Mouse (Mus musculus) CH12.LX (cell line): Measurements from ENCODE around the gene Ebf3. TPM values are rescaled to one million over a fixed set of nuclear protein-coding genes. Genes with fewer than 3 reads are reported as not detected.

Experiments used
- DNase-seq: peaks from one replicate; pipeline ENCODE4 v3.0.0-alpha.2; 2013; ENCODE audit errors: extremely low read depth
- H3K27ac ChIP-seq: 2 replicates; pipeline ENCODE4 v1.5.1; 2012; ENCODE audit warnings: low read depth, mild to moderate bottlenecking, control low read depth, moderate library complexity; ENCODE audit not compliant: insufficient read depth
- H3K27me3 ChIP-seq: replicated peaks from 2 replicates; pipeline ENCODE3; 2012; ENCODE audit warnings: inconsistent platforms
- H3K36me3 ChIP-seq, 2 experiments: replicated peaks in 1 of 2; 2 replicates each; pipeline versions ENCODE3 to v1.6.1; 2012; ENCODE audit warnings: inconsistent platforms in 1 of 2, low read length in 1 of 2, mild to moderate bottlenecking in 1 of 2, mixed read lengths in 1 of 2, moderate library complexity in 1 of 2; ENCODE audit not compliant: control insufficient read depth in 1 of 2, insufficient read depth in 1 of 2
- H3K4me1 ChIP-seq, 2 experiments: 2 replicates each; pipeline ENCODE4 v1.6.1; 2012; ENCODE audit warnings: inconsistent platforms in 1 of 2, moderate library complexity in 1 of 2; ENCODE audit not compliant: insufficient read depth in 2 of 2, control insufficient read depth in 1 of 2
- H3K4me2 ChIP-seq: 2 replicates; pipeline ENCODE4 v1.6.1; 2012; ENCODE audit warnings: low read depth, mild to moderate bottlenecking, control low read depth; ENCODE audit not compliant: poor library complexity, insufficient read depth, severe bottlenecking
- H3K4me3 ChIP-seq, 3 experiments: fragments of 150-350 bp in 1 of 3; sonication (generic) in 1 of 3; replicated peaks in 1 of 3; 2 replicates each; pipeline versions ENCODE3 to v1.5.1; 2011 to 2012; ENCODE audit warnings: low read depth in 2 of 3, low read length in 2 of 3, mild to moderate bottlenecking in 2 of 3, moderate library complexity in 2 of 3, control low read depth in 1 of 3, improper control_type of control experiment in 1 of 3, inconsistent platforms in 1 of 3, mixed read lengths in 1 of 3; ENCODE audit not compliant: poor library complexity in 1 of 3
- H3K79me2 ChIP-seq: replicated peaks from 2 replicates; pipeline ENCODE4 v1.6.1; 2012; ENCODE audit warnings: mild to moderate bottlenecking, moderate library complexity; ENCODE audit not compliant: control insufficient read depth, poor library complexity, insufficient read depth, severe bottlenecking; ENCODE audit errors: extremely low read depth
- H3K9ac ChIP-seq: 2 replicates; pipeline ENCODE4 v1.6.1; 2012; ENCODE audit warnings: low read depth, mild to moderate bottlenecking, control low read depth, moderate library complexity; ENCODE audit not compliant: insufficient read depth
- H3K9me3 ChIP-seq: replicated peaks from 2 replicates; pipeline ENCODE3; 2012; ENCODE audit warnings: low read length, inconsistent platforms, mixed read lengths
- CHD1 ChIP-seq: IDR thresholded peaks from 2 replicates; pipeline ENCODE4 v1.6.1; 2012; ENCODE audit warnings: low read depth, low read length, improper control_type of control experiment, inconsistent platforms
- CHD2 ChIP-seq: IDR thresholded peaks from 2 replicates; pipeline ENCODE4 v1.6.1; 2011; ENCODE audit warnings: low read length, improper control_type of control experiment
- CTCF ChIP-seq, 2 experiments: IDR thresholded peaks in 1 of 2; conservative IDR thresholded peaks in 1 of 2; 2 replicates each; pipeline ENCODE4 v1.5.1; 2011 to 2012; ENCODE audit warnings: low read depth in 2 of 2, low read length in 2 of 2, improper control_type of control experiment in 1 of 2, inconsistent platforms in 1 of 2, mild to moderate bottlenecking in 1 of 2, moderate library complexity in 1 of 2
- E2F4 ChIP-seq: IDR thresholded peaks from 2 replicates; pipeline ENCODE4 v1.6.1; 2011; ENCODE audit warnings: low read depth, low read length, improper control_type of control experiment; ENCODE audit not compliant: insufficient replicate concordance
- ELF1 ChIP-seq: IDR thresholded peaks from 2 replicates; pipeline ENCODE4 v1.6.1; 2014; ENCODE audit warnings: low read depth, mild to moderate bottlenecking, inconsistent platforms, low read length, improper control_type of control experiment
- ETS1 ChIP-seq: conservative IDR thresholded peaks from 2 replicates; pipeline ENCODE4 v1.6.1; 2012; ENCODE audit warnings: low read depth, mild to moderate bottlenecking, inconsistent platforms, low read length, improper control_type of control experiment, moderate library complexity
- GABPA ChIP-seq: IDR thresholded peaks from 2 replicates; pipeline ENCODE4 v1.6.1; 2012; ENCODE audit warnings: low read depth, low read length, improper control_type of control experiment, inconsistent platforms; ENCODE audit not compliant: insufficient replicate concordance
- HCFC1 ChIP-seq: IDR thresholded peaks from 2 replicates; pipeline ENCODE4 v1.6.1; 2012; ENCODE audit warnings: low read depth, mild to moderate bottlenecking, inconsistent platforms, low read length, improper control_type of control experiment
- IRF4 ChIP-seq: IDR thresholded peaks from 2 replicates; pipeline ENCODE4 v1.6.1; 2014; ENCODE audit warnings: low read depth, mild to moderate bottlenecking, inconsistent platforms, low read length, improper control_type of control experiment
- JUN ChIP-seq: IDR thresholded peaks from 2 replicates; pipeline ENCODE4 v1.6.1; 2011; ENCODE audit warnings: low read depth, mild to moderate bottlenecking, low read length, improper control_type of control experiment, moderate library complexity; ENCODE audit not compliant: insufficient read depth
- JUND ChIP-seq: conservative IDR thresholded peaks from 2 replicates; pipeline ENCODE4 v1.6.1; 2011; ENCODE audit warnings: low read depth, low read length, improper control_type of control experiment
- KAT2A ChIP-seq: IDR thresholded peaks from 2 replicates; pipeline ENCODE4 v1.6.1; 2012; ENCODE audit warnings: low read length, improper control_type of control experiment, inconsistent platforms; ENCODE audit not compliant: insufficient replicate concordance
- MAFK ChIP-seq: IDR thresholded peaks from 2 replicates; pipeline ENCODE4 v1.6.1; 2011; ENCODE audit warnings: low read length, improper control_type of control experiment; ENCODE audit not compliant: insufficient replicate concordance
- MAX ChIP-seq: IDR thresholded peaks from 2 replicates; pipeline ENCODE4 v1.6.1; 2011; ENCODE audit warnings: low read length, improper control_type of control experiment
- MAZ ChIP-seq: IDR thresholded peaks from 2 replicates; pipeline ENCODE4 v1.6.1; 2012; ENCODE audit warnings: low read depth, mild to moderate bottlenecking, inconsistent platforms, low read length, improper control_type of control experiment, moderate library complexity
- MEF2A ChIP-seq: IDR thresholded peaks from 2 replicates; pipeline ENCODE4 v1.6.1; 2014; ENCODE audit warnings: low read depth, mild to moderate bottlenecking, inconsistent platforms, low read length, improper control_type of control experiment, borderline replicate concordance
- MXI1 ChIP-seq: IDR thresholded peaks from 2 replicates; pipeline ENCODE4 v1.6.1; 2011; ENCODE audit warnings: mild to moderate bottlenecking, low read depth, low read length, improper control_type of control experiment
- MYC ChIP-seq: IDR thresholded peaks from 2 replicates; pipeline ENCODE4 v1.6.1; 2011; ENCODE audit warnings: low read depth, mild to moderate bottlenecking, improper control_type of control experiment, low read length
- NRF1 ChIP-seq: IDR thresholded peaks from 2 replicates; pipeline ENCODE4 v1.6.1; 2014; ENCODE audit warnings: low read depth, mild to moderate bottlenecking, inconsistent platforms, low read length, improper control_type of control experiment, moderate library complexity
- PAX5 ChIP-seq: IDR thresholded peaks from 2 replicates; pipeline ENCODE4 v1.6.1; 2012; ENCODE audit warnings: low read length, inconsistent platforms, mixed read lengths
- POLR2A ChIP-seq: IDR thresholded peaks from 2 replicates; pipeline ENCODE4 v1.6.1; 2011; ENCODE audit warnings: low read depth, mild to moderate bottlenecking, improper control_type of control experiment, low read length
- POLR2AphosphoS2 ChIP-seq: IDR thresholded peaks from 2 replicates; pipeline ENCODE4 v1.6.1; 2011; ENCODE audit warnings: low read depth, low read length, improper control_type of control experiment
- RCOR1 ChIP-seq: conservative IDR thresholded peaks from 2 replicates; pipeline ENCODE4 v1.6.1; 2012; ENCODE audit warnings: low read depth, mild to moderate bottlenecking, inconsistent platforms, low read length, improper control_type of control experiment
- SMC3 ChIP-seq: IDR thresholded peaks from 2 replicates; pipeline ENCODE4 v1.6.1; 2011; ENCODE audit warnings: low read depth, low read length, improper control_type of control experiment
- TBP ChIP-seq: conservative IDR thresholded peaks from 2 replicates; pipeline ENCODE4 v1.6.1; 2011; ENCODE audit warnings: low read depth, low read length, improper control_type of control experiment
- TCF12 ChIP-seq: IDR thresholded peaks from 2 replicates; pipeline ENCODE4 v1.6.1; 2014; ENCODE audit warnings: low read depth, mild to moderate bottlenecking, inconsistent platforms, low read length, improper control_type of control experiment
- ZKSCAN1 ChIP-seq: IDR thresholded peaks from 2 replicates; pipeline ENCODE4 v1.6.1; 2012; ENCODE audit warnings: low read depth, inconsistent platforms, low read length, improper control_type of control experiment, borderline replicate concordance
- ZMIZ1 ChIP-seq: IDR thresholded peaks from 2 replicates; pipeline ENCODE4 v1.6.1; 2012; ENCODE audit warnings: low read depth, mild to moderate bottlenecking, inconsistent platforms, low read length, improper control_type of control experiment
- dilution Hi-C: fragments of 300-500 bp; cut with MboI; formaldehyde crosslinking; loops from 2 replicates; pipeline ENCODE4 v1.14.3; 2020; ENCODE audit warnings: low sequenced_read_pairs; ENCODE audit not compliant: extremely low pct_unique_long_range_greater_than_20kb, extremely low pct_ligation_motif_present
- in situ Hi-C: fragments of 300-500 bp; cut with MboI; formaldehyde crosslinking; loops from 3 replicates; pipeline ENCODE4 v1.14.3; 2019; ENCODE audit warnings: low sequenced_read_pairs, low pct_ligation_motif_present, low pct_unique_long_range_greater_than_20kb, mixed read lengths
- polyA plus RNA-seq: library from polyadenylated mRNA; unstranded; fragments of >175 nt; gene quantifications from 2 replicates; pipeline ENCODE4 v1.2.1, GENCODE M21; 2012; ENCODE audit warnings: low read depth; ENCODE audit not compliant: insufficient read length
- total RNA-seq, 2 experiments: library from RNA; depleted of rRNA; stranded (reverse); fragments of 300-350 nt in 1 of 2; fragments of >200 nt in 1 of 2; gene quantifications; 2 replicates each; pipeline ENCODE4 v1.2.3; 2012 to 2014

The Ebf3 gene
- total and polyA plus RNA-seq, 3 experiments: 0.10 to 0.89 TPM; not detected in 1

DNA sequence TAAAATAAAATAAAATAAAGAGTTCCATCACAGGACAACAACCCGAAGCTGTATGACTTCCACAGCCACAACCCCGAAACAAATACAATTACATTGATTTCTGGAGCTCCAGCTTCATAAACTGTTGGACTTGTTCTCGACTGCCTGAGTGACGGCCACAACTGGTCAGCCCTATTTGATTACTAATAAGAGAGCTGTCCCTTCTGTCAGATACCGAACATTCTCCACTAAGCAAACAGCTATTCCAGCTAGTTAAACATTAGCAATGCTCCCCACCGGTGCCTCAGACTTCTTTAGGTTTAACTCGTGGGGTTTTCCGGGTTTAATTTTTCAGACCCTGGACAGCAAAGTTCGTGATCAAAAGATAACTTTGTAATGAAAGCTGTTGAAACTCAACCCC, 8.1 kb downstream of the Ebf3 start:
- in situ Hi-C loops (no loop called here), dilution Hi-C loops (no loop called here)
- Histone ChIP-seq H3K27ac (no peak overlapping the region), H3K36me3 (no peaks in the 10 kb centered on the region), H3K79me2 (no peaks in the 10 kb centered on the region), H3K4me3 (no peak overlapping the region), H3K4me1 (peaks cover 2 to 3% of the 10 kb centered on the region in 2 experiments), H3K27me3 (peaks cover 5% of the 10 kb centered on the region), H3K9ac (no peak overlapping the region), H3K9me3 (peaks cover 5% of the 10 kb centered on the region), H3K4me2 (no peak overlapping the region)
- TF ChIP-seq MYC (no peak), E2F4 (no peak), ELF1 (no peak), MAX (no peak), JUND (no peak), MAZ (no peak), CTCF (conservative IDR thresholded peaks at IDR 0.05 in 1 of 2, IDR thresholded peaks at IDR 0.05 in 1 of 2; ENCODE audit: low read depth in 2 of 2, low read length in 2 of 2) (no peak), ZMIZ1 (no peak), SMC3 (no peak), CHD1 (no peak), ZKSCAN1 (no peak), KAT2A (no peak), IRF4 (no peak), POLR2AphosphoS2 (no peak), MAFK (no peak), ETS1 (no peak)
- DNase-seq: no peak

DNA sequence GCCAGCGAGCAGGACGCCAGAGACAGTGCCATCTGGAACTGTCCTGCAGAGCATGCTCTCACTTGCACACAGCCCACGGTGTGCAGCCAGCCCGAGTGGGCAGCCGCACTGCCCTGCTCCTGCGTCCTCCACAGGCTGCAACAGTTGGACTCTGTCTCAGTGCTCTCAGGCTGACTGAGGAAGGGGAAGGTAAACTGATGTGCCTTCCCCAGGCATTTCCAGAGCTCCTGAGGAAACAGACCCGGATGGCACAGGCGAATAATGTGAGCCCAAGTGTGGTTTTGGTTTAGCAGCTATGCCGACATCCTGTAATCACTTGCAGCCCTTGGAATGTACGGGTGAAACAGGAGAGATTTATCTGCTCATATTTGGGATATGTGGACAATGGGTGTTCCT, 10.5 kb downstream of the Ebf3 start:
- no peak overlapping the region for H3K4me2 ChIP-seq
- H3K9me3 ChIP-seq: no peaks in the 10 kb centered on the region
- peaks cover 0 to 3% of the 10 kb centered on the region in 2 experiments; a peak in 2 of 4 replicates for H3K4me1 ChIP-seq
- dilution Hi-C loops: no loop called here
- in situ Hi-C loops: no loop called here
- H3K27me3 ChIP-seq: peaks cover 3% of the 10 kb centered on the region
- DNase-seq: no peak
- H3K4me3 ChIP-seq: no peak overlapping the region
- H3K79me2 ChIP-seq: no peaks in the 10 kb centered on the region
- H3K9ac ChIP-seq: no peak overlapping the region
- no peak overlapping the region for H3K27ac ChIP-seq
- no peaks in the 10 kb centered on the region for H3K36me3 ChIP-seq
- no peak for TF ChIP-seq MXI1
- no peak for TF ChIP-seq CHD2
- TF ChIP-seq NRF1: no peak
- TF ChIP-seq ZMIZ1: no peak
- no peak for TF ChIP-seq TCF12
- no peak for TF ChIP-seq TBP
- no peak for TF ChIP-seq IRF4
- no peak for TF ChIP-seq HCFC1
- TF ChIP-seq PAX5: no peak
- no peak for TF ChIP-seq JUN
- no peak for TF ChIP-seq MAFK
- TF ChIP-seq GABPA: no peak
- no peak for TF ChIP-seq MEF2A
- no peak for TF ChIP-seq POLR2A
- TF ChIP-seq RCOR1: no peak
